Mouse (Mus musculus): Measurements from ENCODE around the gene Slc9a9.

GRCm38 (mm10) chr9:94694983-94695382 is 25.3 kb downstream of the Slc9a9 start:
- TF ChIP-seq GATA1 (IDR thresholded peaks at IDR 0.05; ENCODE audit: borderline replicate concordance, low read length): no peak
- TF ChIP-seq FLI1 (IDR thresholded peaks at IDR 0.05; ENCODE audit: low read length): no peak

Data from megakaryocyte, embryonic 14.5 days (primary cell).